Mouse (Mus musculus): ENCODE results near the gene Agpat3. TPM values are rescaled to one million over a fixed set of nuclear protein-coding genes. Genes with fewer than 3 reads are reported as not detected.

The Agpat3 gene
- polyA plus RNA-seq, 1 experiment from 2014 or later, result 48.7 TPM

DNA sequence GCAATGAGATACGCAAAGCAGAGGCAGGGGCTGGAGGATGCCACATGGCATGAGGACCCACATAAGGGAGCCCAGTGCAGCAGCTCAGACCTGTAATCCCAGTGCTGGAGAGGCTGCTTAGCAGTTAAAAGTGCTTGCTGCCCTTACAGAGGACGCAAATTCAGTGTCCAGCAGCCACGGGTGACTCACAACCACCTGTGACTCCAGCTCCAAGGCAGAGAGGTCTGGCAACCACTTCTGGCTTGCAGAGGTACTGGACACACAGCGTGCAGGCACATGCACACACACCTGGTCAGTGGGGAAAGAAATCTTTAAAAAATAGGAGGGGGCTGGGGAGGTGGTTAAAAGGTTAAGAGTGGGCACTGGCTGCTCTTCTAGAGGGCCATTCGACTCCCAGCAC, 4.1 kb downstream of the Agpat3 start:
- H3K27me3 ChIP-seq, result 0 out of 2 replicates have a peak, but pooled peaks cover under 1% of the 10 kb centered on the region
- no peak for ATAC-seq (ENCODE audit: insufficient number of reproducible peaks, insufficient read depth, low FRiP score, low TSS enrichment, low read depth)
- no peak overlapping the region for H3K4me3 ChIP-seq (replicated peaks)
- no peak overlapping the region for H3K9ac ChIP-seq (replicated peaks)
- no peak overlapping the region for H3K27ac ChIP-seq
- H3K4me1 ChIP-seq (replicated peaks), result peaks cover 21% of the 10 kb centered on the region
- H3K4me2 ChIP-seq, result no peak overlapping the region
- H3K36me3 ChIP-seq, result peaks cover 5% of the 10 kb centered on the region; the same call in 1 of the 2 replicates
- H3K9me3 ChIP-seq, result no peaks in the 10 kb centered on the region
- WGBS, result 92% methylated on average over 5 of the region's 5 CpGs

- no peak overlapping the region for H3K9ac ChIP-seq (replicated peaks)
Measured at GRCm38 (mm10) chr10:78347486-78347885, 4.8 kb downstream of the Agpat3 start.

DNA sequence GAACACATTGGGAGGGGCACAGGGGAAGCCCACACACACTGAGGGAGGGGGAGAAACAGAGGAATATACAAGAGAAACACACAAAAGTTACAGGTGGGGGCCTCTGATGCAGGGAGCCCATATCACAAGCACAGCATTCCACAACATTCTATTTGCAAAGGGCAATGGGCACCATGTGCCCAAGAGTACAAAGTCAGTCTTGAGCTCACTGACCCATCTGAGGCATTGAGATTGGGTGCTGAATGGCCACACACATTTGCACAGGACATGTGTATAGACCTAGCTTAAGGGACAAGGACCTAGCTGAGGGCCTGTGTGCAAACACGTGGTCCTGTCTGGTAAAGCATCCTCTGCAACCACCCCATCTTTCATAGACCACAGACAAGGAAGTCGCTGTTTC, 6.8 kb downstream of the Agpat3 start:
- H3K36me3 ChIP-seq, result peaks cover 15% of the 10 kb centered on the region; the same call in 1 of the 2 replicates
- 89% methylated on average over 2 of the region's 2 CpGs for WGBS

More at GRCm38 (mm10) chr10:78347486-78347885, 4.8 kb downstream of the Agpat3 start:
- no peak for ATAC-seq (ENCODE audit: insufficient number of reproducible peaks, insufficient read depth, low FRiP score, low TSS enrichment, low read depth)
- no peak overlapping the region for H3K27ac ChIP-seq
- WGBS, result 66% methylated on average over 6 of the region's 6 CpGs
- no peak overlapping the region for H3K4me2 ChIP-seq
- H3K27me3 ChIP-seq, result no peaks in the 10 kb centered on the region
- peaks cover 14% of the 10 kb centered on the region for H3K4me1 ChIP-seq (replicated peaks)
- H3K36me3 ChIP-seq, result peaks cover 12% of the 10 kb centered on the region; the same call in 1 of the 2 replicates
- no peaks in the 10 kb centered on the region for H3K9me3 ChIP-seq
- no peak overlapping the region for H3K4me3 ChIP-seq (replicated peaks)

DNA sequence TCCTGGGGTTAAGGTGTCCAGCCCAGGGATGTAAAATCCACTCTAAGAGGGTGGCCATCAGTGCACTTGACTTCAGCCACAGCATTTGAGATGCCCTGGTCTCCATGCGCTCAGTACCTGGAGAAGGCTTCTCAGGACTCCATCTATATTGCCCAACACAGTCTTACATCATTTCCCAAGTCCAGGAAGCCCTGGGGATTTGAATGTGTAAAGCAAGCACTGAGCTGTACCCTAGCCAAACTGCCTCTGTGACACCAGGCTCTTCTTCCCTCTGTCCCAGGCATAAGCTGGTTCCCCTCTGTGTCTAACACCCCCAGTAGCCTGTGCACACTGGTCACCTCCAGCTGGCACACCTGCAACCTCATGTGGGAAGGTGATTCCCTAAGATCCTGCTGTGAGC, 10.2 kb downstream of the Agpat3 start:
- H3K27ac ChIP-seq, result no peak overlapping the region
- no peaks in the 10 kb centered on the region for H3K4me1 ChIP-seq (replicated peaks)
- ATAC-seq (ENCODE audit: insufficient number of reproducible peaks, insufficient read depth, low FRiP score, low TSS enrichment, low read depth), result no peak
- H3K4me2 ChIP-seq, result no peak overlapping the region
- H3K36me3 ChIP-seq, result 0 out of 2 replicates have a peak, but pooled peaks cover 12% of the 10 kb centered on the region
- WGBS, result 100% methylated on average over 1 of the region's 1 CpGs
- no peak overlapping the region for H3K4me3 ChIP-seq (replicated peaks)
- no peak overlapping the region for H3K9ac ChIP-seq (replicated peaks)
- no peaks in the 10 kb centered on the region for H3K27me3 ChIP-seq
- H3K9me3 ChIP-seq, result no peaks in the 10 kb centered on the region

More for the DNA sequence above, 6.8 kb downstream of the Agpat3 start:
- H3K9ac ChIP-seq (replicated peaks), result no peak overlapping the region
- H3K27ac ChIP-seq, result no peak overlapping the region
- no peak overlapping the region for H3K4me2 ChIP-seq
- no peak for ATAC-seq (ENCODE audit: insufficient number of reproducible peaks, insufficient read depth, low FRiP score, low TSS enrichment, low read depth)
- no peak overlapping the region for H3K4me3 ChIP-seq (replicated peaks)
- no peaks in the 10 kb centered on the region for H3K9me3 ChIP-seq
- H3K27me3 ChIP-seq, result no peaks in the 10 kb centered on the region
- H3K4me1 ChIP-seq (replicated peaks), result peaks cover 2% of the 10 kb centered on the region

DNA sequence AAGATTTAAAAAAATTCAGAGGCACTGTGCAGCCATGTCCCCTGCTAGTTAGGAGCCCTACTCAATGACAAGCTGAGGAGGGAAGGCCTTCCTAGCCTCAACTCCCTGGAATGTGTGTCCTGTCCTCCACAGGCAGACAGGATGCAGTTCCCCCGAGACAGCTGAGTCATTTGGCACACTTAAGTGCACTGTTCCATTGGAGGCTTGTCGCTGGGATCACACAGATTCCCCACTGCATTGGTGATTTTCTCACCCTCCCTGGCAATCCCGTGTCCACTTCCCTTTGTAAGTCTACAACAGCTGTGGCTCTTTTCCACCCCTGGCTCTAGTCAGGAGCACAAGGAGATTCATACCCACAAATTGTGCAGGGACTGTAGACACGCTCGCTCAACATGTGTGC, 14.1 kb downstream of the Agpat3 start:
- no peak for ATAC-seq (ENCODE audit: insufficient number of reproducible peaks, insufficient read depth, low FRiP score, low TSS enrichment, low read depth)
- Histone ChIP-seq H3K27ac (no peak overlapping the region), H3K27me3 (no peaks in the 10 kb centered on the region), H3K9ac (replicated peaks) (no peak overlapping the region), H3K4me1 (replicated peaks) (no peaks in the 10 kb centered on the region), H3K4me2 (no peak overlapping the region), H3K36me3 (0 out of 2 replicates have a peak, but pooled peaks cover 12% of the 10 kb centered on the region), H3K9me3 (no peaks in the 10 kb centered on the region), H3K4me3 (replicated peaks) (no peak overlapping the region)
- WGBS, result 67% methylated on average over 5 of the region's 5 CpGs

- no peak for ATAC-seq (ENCODE audit: insufficient number of reproducible peaks, insufficient read depth, low FRiP score, low TSS enrichment, low read depth)
- Histone ChIP-seq H3K27me3 (no peaks in the 10 kb centered on the region), H3K27ac (no peak overlapping the region), H3K9ac (replicated peaks) (no peak overlapping the region), H3K9me3 (no peaks in the 10 kb centered on the region), H3K4me1 (replicated peaks) (no peaks in the 10 kb centered on the region), H3K36me3 (0 out of 2 replicates have a peak, but pooled peaks cover 1% of the 10 kb centered on the region), H3K4me3 (replicated peaks) (no peak overlapping the region), H3K4me2 (no peak overlapping the region)
- 80% methylated on average over 6 of the region's 6 CpGs for WGBS
Measured at GRCm38 (mm10) chr10:78334923-78335561, 17.2 kb downstream of the Agpat3 start.

GRCm38 (mm10) chr10:78331577-78331976, 20.7 kb downstream of the Agpat3 start:
- WGBS, result 83% methylated on average over 5 of the region's 5 CpGs
- H3K4me1 ChIP-seq (replicated peaks), result no peaks in the 10 kb centered on the region
- ATAC-seq (ENCODE audit: insufficient number of reproducible peaks, insufficient read depth, low FRiP score, low TSS enrichment, low read depth), result no peak

GRCm38 (mm10) chr10:78329305-78329704, 23.0 kb downstream of the Agpat3 start:
- Histone ChIP-seq H3K4me1 (replicated peaks) (no peaks in the 10 kb centered on the region), H3K4me3 (replicated peaks) (no peak overlapping the region), H3K27me3 (no peaks in the 10 kb centered on the region), H3K9me3 (no peaks in the 10 kb centered on the region), H3K9ac (replicated peaks) (no peak overlapping the region), H3K4me2 (no peak overlapping the region), H3K27ac (no peak overlapping the region), H3K36me3 (peaks cover 35% of the 10 kb centered on the region)
- WGBS, result 85% methylated on average over 5 of the region's 5 CpGs
- no peak for ATAC-seq (ENCODE audit: insufficient number of reproducible peaks, insufficient read depth, low FRiP score, low TSS enrichment, low read depth)

More at GRCm38 (mm10) chr10:78331577-78331976, 20.7 kb downstream of the Agpat3 start:
- no peak overlapping the region for H3K27ac ChIP-seq
- no peak overlapping the region for H3K4me2 ChIP-seq
- peaks cover 15% of the 10 kb centered on the region for H3K36me3 ChIP-seq
- no peaks in the 10 kb centered on the region for H3K27me3 ChIP-seq
- H3K9ac ChIP-seq (replicated peaks), result no peak overlapping the region
- H3K9me3 ChIP-seq, result no peaks in the 10 kb centered on the region
- H3K4me3 ChIP-seq (replicated peaks), result no peak overlapping the region

- no peaks in the 10 kb centered on the region for H3K9me3 ChIP-seq
- 95% methylated on average over 2 of the region's 2 CpGs for WGBS
- no peak overlapping the region for H3K27ac ChIP-seq
- H3K9ac ChIP-seq (replicated peaks), result no peak overlapping the region
- H3K4me3 ChIP-seq (replicated peaks), result no peak overlapping the region
- H3K4me1 ChIP-seq (replicated peaks), result no peaks in the 10 kb centered on the region
- H3K27me3 ChIP-seq, result no peaks in the 10 kb centered on the region
- no peak for ATAC-seq (ENCODE audit: insufficient number of reproducible peaks, insufficient read depth, low FRiP score, low TSS enrichment, low read depth)
- no peak overlapping the region for H3K4me2 ChIP-seq
- H3K36me3 ChIP-seq, result peaks cover 36% of the 10 kb centered on the region
Measured at GRCm38 (mm10) chr10:78328011-78328575, 24.2 kb downstream of the Agpat3 start.

DNA sequence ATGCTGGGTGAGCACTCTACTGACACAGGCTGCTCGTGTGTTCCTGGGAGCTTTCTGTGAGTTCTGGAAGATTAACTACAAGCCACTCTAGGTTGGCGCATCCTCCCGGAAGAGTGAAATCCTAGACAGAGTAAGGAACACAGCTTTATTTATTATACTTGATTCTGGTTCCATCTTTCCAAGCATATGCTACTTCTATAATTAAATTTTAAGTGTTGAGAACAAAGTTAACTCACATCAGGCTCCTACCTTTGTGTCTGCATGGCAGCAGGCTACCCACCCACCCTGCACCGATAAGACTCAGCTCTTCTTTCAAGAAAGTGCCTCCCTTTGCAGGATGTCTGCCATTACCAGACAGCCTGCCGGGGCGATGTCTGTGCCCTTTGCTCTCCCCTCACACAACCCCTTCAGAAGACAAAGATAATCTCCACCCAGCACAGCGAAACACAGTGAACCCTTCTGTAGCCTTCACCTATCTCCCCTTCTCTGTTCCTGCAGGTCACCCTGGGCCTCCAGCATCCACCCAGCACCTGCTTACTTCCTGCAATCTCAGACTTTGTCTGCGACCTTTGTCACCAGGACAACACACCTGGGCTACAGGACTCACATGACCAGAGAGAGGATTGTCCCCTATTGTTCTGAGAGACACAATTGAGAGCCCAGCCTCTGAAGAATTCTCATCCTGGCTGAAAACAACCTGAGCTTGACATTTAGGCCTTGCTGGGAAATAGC, 26.2 kb downstream of the Agpat3 start:
- no peak overlapping the region for H3K27ac ChIP-seq
- H3K27me3 ChIP-seq, result no peaks in the 10 kb centered on the region
- peaks cover 36% of the 10 kb centered on the region for H3K36me3 ChIP-seq
- no peaks in the 10 kb centered on the region for H3K9me3 ChIP-seq
- no peak for ATAC-seq (ENCODE audit: insufficient number of reproducible peaks, insufficient read depth, low FRiP score, low TSS enrichment, low read depth)
- H3K4me2 ChIP-seq, result no peak overlapping the region
- H3K9ac ChIP-seq (replicated peaks), result no peak overlapping the region
- WGBS, result 84% methylated on average over 8 of the region's 8 CpGs
- H3K4me3 ChIP-seq (replicated peaks), result no peak overlapping the region
- H3K4me1 ChIP-seq (replicated peaks), result peaks cover 5% of the 10 kb centered on the region; the same call in 1 of the 2 replicates

GRCm38 (mm10) chr10:78324556-78325164, 27.6 kb downstream of the Agpat3 start:
- no peaks in the 10 kb centered on the region for H3K9me3 ChIP-seq
- H3K27me3 ChIP-seq, result no peaks in the 10 kb centered on the region

More at GRCm38 (mm10) chr10:78324556-78325164, 27.6 kb downstream of the Agpat3 start:
- Histone ChIP-seq H3K4me3 (replicated peaks) (no peak overlapping the region), H3K36me3 (peaks cover 36% of the 10 kb centered on the region), H3K27ac (no peak overlapping the region), H3K4me1 (replicated peaks) (peaks cover 11% of the 10 kb centered on the region; the same call in 1 of the 2 replicates), H3K4me2 (no peak overlapping the region), H3K9ac (replicated peaks) (no peak overlapping the region)
- ATAC-seq (ENCODE audit: insufficient number of reproducible peaks, insufficient read depth, low FRiP score, low TSS enrichment, low read depth), result no peak
- WGBS, result 87% methylated on average over 6 of the region's 6 CpGs

Measured in limb, embryonic 12.5 days (tissue).